Mouse (Mus musculus): ENCODE results near the gene Atp1b3. TPM values are rescaled to one million over a fixed set of nuclear protein-coding genes. Genes with fewer than 3 reads are reported as not detected.

Gene Atp1b3
- polyA plus RNA-seq, 1 experiment from 2014 or later, result 165 TPM

GRCm38 (mm10) chr9:96393731-96394235 is 29.5 kb upstream of the Atp1b3 start:
- 84% methylated on average over 2 of the region's 2 CpGs for WGBS
- H3K4me3 ChIP-seq (ENCODE audit: low read depth, low read length), result no peak overlapping the region
- H3K27ac ChIP-seq (ENCODE audit: low read depth, low read length), result no peak overlapping the region
- DNase-seq (ENCODE audit: low spot score) (no peak), ATAC-seq (ENCODE audit: insufficient read depth, low FRiP score, low TSS enrichment) (no peak)
- no peaks in the 10 kb centered on the region for H3K4me1 ChIP-seq (ENCODE audit: control insufficient read depth, insufficient read depth, low read length)
- H3K9me3 ChIP-seq (ENCODE audit: control insufficient read depth, low read length), result no peaks in the 10 kb centered on the region
- H3K9ac ChIP-seq (ENCODE audit: low read length), result no peak overlapping the region
- no peaks in the 10 kb centered on the region for H3K36me3 ChIP-seq (ENCODE audit: control insufficient read depth, insufficient read depth, low read length)
- H3K4me2 ChIP-seq (ENCODE audit: low read depth), result no peak overlapping the region
- no peaks in the 10 kb centered on the region for H3K27me3 ChIP-seq (ENCODE audit: control insufficient read depth, insufficient read depth, low read length)

- Histone ChIP-seq H3K4me3 (ENCODE audit: low read depth, low read length) (no peak overlapping the region), H3K27me3 (ENCODE audit: control insufficient read depth, insufficient read depth, low read length) (no peaks in the 10 kb centered on the region), H3K9ac (ENCODE audit: low read length) (no peak overlapping the region), H3K9me3 (ENCODE audit: control insufficient read depth, low read length) (no peaks in the 10 kb centered on the region), H3K36me3 (ENCODE audit: control insufficient read depth, insufficient read depth, low read length) (no peaks in the 10 kb centered on the region), H3K4me1 (ENCODE audit: control insufficient read depth, insufficient read depth, low read length) (no peaks in the 10 kb centered on the region), H3K4me2 (ENCODE audit: low read depth) (no peak overlapping the region), H3K27ac (ENCODE audit: low read depth, low read length) (no peak overlapping the region)
- WGBS, result 89% methylated on average over 5 of the region's 5 CpGs
- ATAC-seq (ENCODE audit: insufficient read depth, low FRiP score, low TSS enrichment) (no peak), DNase-seq (ENCODE audit: low spot score) (no peak)
Observed at GRCm38 (mm10) chr9:96393112-96393511, 28.9 kb upstream of the Atp1b3 start.

- no peak for DNase-seq (ENCODE audit: low spot score)
- no peaks in the 10 kb centered on the region for H3K36me3 ChIP-seq (ENCODE audit: control insufficient read depth, insufficient read depth, low read length)
- H3K4me1 ChIP-seq (ENCODE audit: control insufficient read depth, insufficient read depth, low read length), result no peaks in the 10 kb centered on the region
- H3K27me3 ChIP-seq (ENCODE audit: control insufficient read depth, insufficient read depth, low read length), result no peaks in the 10 kb centered on the region
- no peak for ATAC-seq (ENCODE audit: insufficient read depth, low FRiP score, low TSS enrichment)
- WGBS, result 87% methylated on average over 1 of the region's 1 CpGs
- H3K9ac ChIP-seq (ENCODE audit: low read length), result no peak overlapping the region
- no peak overlapping the region for H3K4me3 ChIP-seq (ENCODE audit: low read depth, low read length)
- H3K27ac ChIP-seq (ENCODE audit: low read depth, low read length), result no peak overlapping the region
- no peaks in the 10 kb centered on the region for H3K9me3 ChIP-seq (ENCODE audit: control insufficient read depth, low read length)
- H3K4me2 ChIP-seq (ENCODE audit: low read depth), result no peak overlapping the region
Observed at GRCm38 (mm10) chr9:96391921-96392320, 27.7 kb upstream of the Atp1b3 start.

GRCm38 (mm10) chr9:96383714-96384487 is 19.7 kb upstream of the Atp1b3 start:
- Histone ChIP-seq H3K4me2 (ENCODE audit: low read depth) (no peak overlapping the region), H3K36me3 (ENCODE audit: control insufficient read depth, insufficient read depth, low read length) (no peaks in the 10 kb centered on the region), H3K27ac (ENCODE audit: low read depth, low read length) (no peak overlapping the region), H3K4me3 (ENCODE audit: low read depth, low read length) (no peak overlapping the region), H3K9ac (ENCODE audit: low read length) (no peak overlapping the region), H3K9me3 (ENCODE audit: control insufficient read depth, low read length) (no peaks in the 10 kb centered on the region), H3K4me1 (ENCODE audit: control insufficient read depth, insufficient read depth, low read length) (no peaks in the 10 kb centered on the region), H3K27me3 (ENCODE audit: control insufficient read depth, insufficient read depth, low read length) (no peaks in the 10 kb centered on the region)
- no peak for DNase-seq (ENCODE audit: low spot score)
- WGBS, result 83% methylated on average over 18 of the region's 18 CpGs
- no peak for ATAC-seq (ENCODE audit: insufficient read depth, low FRiP score, low TSS enrichment)

GRCm38 (mm10) chr9:96382756-96383155 is 18.5 kb upstream of the Atp1b3 start:
- DNase-seq (ENCODE audit: low spot score), result no peak
- WGBS, result 90% methylated on average over 4 of the region's 4 CpGs
- no peak overlapping the region for H3K9ac ChIP-seq (ENCODE audit: low read length)
- H3K27me3 ChIP-seq (ENCODE audit: control insufficient read depth, insufficient read depth, low read length), result no peaks in the 10 kb centered on the region
- H3K4me1 ChIP-seq (ENCODE audit: control insufficient read depth, insufficient read depth, low read length), result no peaks in the 10 kb centered on the region
- no peak for ATAC-seq (ENCODE audit: insufficient read depth, low FRiP score, low TSS enrichment)
- no peak overlapping the region for H3K4me2 ChIP-seq (ENCODE audit: low read depth)
- no peak overlapping the region for H3K27ac ChIP-seq (ENCODE audit: low read depth, low read length)
- no peaks in the 10 kb centered on the region for H3K36me3 ChIP-seq (ENCODE audit: control insufficient read depth, insufficient read depth, low read length)
- H3K4me3 ChIP-seq (ENCODE audit: low read depth, low read length), result no peak overlapping the region
- no peaks in the 10 kb centered on the region for H3K9me3 ChIP-seq (ENCODE audit: control insufficient read depth, low read length)

GRCm38 (mm10) chr9:96381393-96381792 is 17.2 kb upstream of the Atp1b3 start:
- Histone ChIP-seq H3K4me3 (ENCODE audit: low read depth, low read length) (no peak overlapping the region), H3K27ac (ENCODE audit: low read depth, low read length) (no peak overlapping the region), H3K27me3 (ENCODE audit: control insufficient read depth, insufficient read depth, low read length) (no peaks in the 10 kb centered on the region), H3K9ac (ENCODE audit: low read length) (no peak overlapping the region), H3K4me1 (ENCODE audit: control insufficient read depth, insufficient read depth, low read length) (no peaks in the 10 kb centered on the region), H3K4me2 (ENCODE audit: low read depth) (no peak overlapping the region), H3K9me3 (ENCODE audit: control insufficient read depth, low read length) (no peaks in the 10 kb centered on the region), H3K36me3 (ENCODE audit: control insufficient read depth, insufficient read depth, low read length) (no peaks in the 10 kb centered on the region)
- 76% methylated on average over 13 of the region's 13 CpGs for WGBS
- ATAC-seq (ENCODE audit: insufficient read depth, low FRiP score, low TSS enrichment) (no peak), DNase-seq (ENCODE audit: low spot score) (no peak)

- no peak overlapping the region for H3K27ac ChIP-seq (ENCODE audit: low read depth, low read length)
- no peak for ATAC-seq (ENCODE audit: insufficient read depth, low FRiP score, low TSS enrichment)
- no peak overlapping the region for H3K4me3 ChIP-seq (ENCODE audit: low read depth, low read length)
- H3K4me2 ChIP-seq (ENCODE audit: low read depth), result no peak overlapping the region
- H3K27me3 ChIP-seq (ENCODE audit: control insufficient read depth, insufficient read depth, low read length), result no peaks in the 10 kb centered on the region
- H3K9me3 ChIP-seq (ENCODE audit: control insufficient read depth, low read length), result no peaks in the 10 kb centered on the region
- DNase-seq (ENCODE audit: low spot score), result no peak
- H3K36me3 ChIP-seq (ENCODE audit: control insufficient read depth, insufficient read depth, low read length), result no peaks in the 10 kb centered on the region
- no peak overlapping the region for H3K9ac ChIP-seq (ENCODE audit: low read length)
- no peaks in the 10 kb centered on the region for H3K4me1 ChIP-seq (ENCODE audit: control insufficient read depth, insufficient read depth, low read length)
- 82% methylated on average over 7 of the region's 7 CpGs for WGBS
Observed at GRCm38 (mm10) chr9:96379551-96379950, 15.3 kb upstream of the Atp1b3 start.

GRCm38 (mm10) chr9:96378747-96379146 is 14.5 kb upstream of the Atp1b3 start:
- WGBS, result 71% methylated on average over 5 of the region's 5 CpGs
- no peaks in the 10 kb centered on the region for H3K9me3 ChIP-seq (ENCODE audit: control insufficient read depth, low read length)
- DNase-seq (ENCODE audit: low spot score) (no peak), ATAC-seq (ENCODE audit: insufficient read depth, low FRiP score, low TSS enrichment) (no peak)
- H3K27me3 ChIP-seq (ENCODE audit: control insufficient read depth, insufficient read depth, low read length), result no peaks in the 10 kb centered on the region
- no peaks in the 10 kb centered on the region for H3K4me1 ChIP-seq (ENCODE audit: control insufficient read depth, insufficient read depth, low read length)
- no peaks in the 10 kb centered on the region for H3K36me3 ChIP-seq (ENCODE audit: control insufficient read depth, insufficient read depth, low read length)
- no peak overlapping the region for H3K4me2 ChIP-seq (ENCODE audit: low read depth)
- H3K9ac ChIP-seq (ENCODE audit: low read length), result no peak overlapping the region
- H3K27ac ChIP-seq (ENCODE audit: low read depth, low read length), result no peak overlapping the region
- H3K4me3 ChIP-seq (ENCODE audit: low read depth, low read length), result no peak overlapping the region

GRCm38 (mm10) chr9:96377096-96377495 is 12.9 kb upstream of the Atp1b3 start:
- no peak overlapping the region for H3K4me3 ChIP-seq (ENCODE audit: low read depth, low read length)
- no peak for DNase-seq (ENCODE audit: low spot score)
- H3K9ac ChIP-seq (ENCODE audit: low read length), result no peak overlapping the region
- H3K27me3 ChIP-seq (ENCODE audit: control insufficient read depth, insufficient read depth, low read length), result no peaks in the 10 kb centered on the region
- no peaks in the 10 kb centered on the region for H3K4me1 ChIP-seq (ENCODE audit: control insufficient read depth, insufficient read depth, low read length)
- 95% methylated on average over 1 of the region's 1 CpGs for WGBS
- no peaks in the 10 kb centered on the region for H3K9me3 ChIP-seq (ENCODE audit: control insufficient read depth, low read length)
- no peak for ATAC-seq (ENCODE audit: insufficient read depth, low FRiP score, low TSS enrichment)
- no peaks in the 10 kb centered on the region for H3K36me3 ChIP-seq (ENCODE audit: control insufficient read depth, insufficient read depth, low read length)
- H3K4me2 ChIP-seq (ENCODE audit: low read depth), result no peak overlapping the region
- H3K27ac ChIP-seq (ENCODE audit: low read depth, low read length), result no peak overlapping the region

Data from neural tube, embryonic 11.5 days (tissue).